Mouse (Mus musculus) CD8-positive naive resting alpha-beta T cell, adult 57 days (primary cell): ENCODE measurements around the gene Mettl14. TPM values are rescaled to one million over a fixed set of nuclear protein-coding genes. Genes with fewer than 3 reads are reported as not detected.

Experiments
- total RNA-seq: library from RNA; stranded (reverse); gene quantifications from one replicate; pipeline ENCODE4 v1.2.4, GENCODE M21; 2023

Gene Mettl14
- total RNA-seq: 22.8 TPM

DNA sequence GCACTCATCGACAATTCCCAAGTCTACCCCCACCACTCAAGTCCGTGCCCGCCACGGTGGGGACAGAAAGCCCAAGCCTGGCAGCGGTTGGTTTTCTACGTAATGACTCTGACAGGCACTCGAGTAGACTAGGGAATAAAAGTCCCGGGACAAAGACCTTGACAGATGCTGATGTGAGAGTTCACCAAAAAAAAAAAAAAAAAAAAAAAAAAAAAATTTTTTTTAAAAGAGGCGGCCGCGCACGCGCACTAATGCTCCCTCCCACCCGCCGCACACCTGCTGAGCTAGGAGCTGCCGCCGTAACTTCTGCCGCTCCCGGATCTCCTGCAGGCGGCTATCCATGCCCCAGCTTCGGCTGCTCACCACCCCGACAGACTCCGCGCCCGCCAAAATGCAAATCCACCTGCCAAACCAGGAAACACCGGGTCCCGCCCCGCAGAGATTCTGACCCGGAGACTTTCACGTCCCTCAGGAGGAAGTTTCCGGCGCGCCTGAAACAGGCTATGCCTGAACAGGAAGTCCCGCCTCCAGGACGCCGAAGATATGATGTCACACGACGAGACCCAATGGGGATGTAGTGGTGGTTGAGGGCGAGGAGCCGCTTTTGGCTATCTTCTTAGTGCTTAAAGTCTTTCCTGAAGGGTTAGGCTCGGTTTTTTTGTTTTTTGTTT, at the start of gene Mettl14:
Mettl14 (minus strand) TSS at position 623 of the 671 bp plus-strand sequence.

Other genes with a start within 250 kb of the Mettl14 start
- gene Synpo2, start 150.0 kb downstream of the Mettl14 start, total RNA-seq: 1.8 TPM
- 21.1 TPM for gene Sec24d, start 118.7 kb downstream of the Mettl14 start, total RNA-seq
- 32.3 TPM for gene Prss12, start 60.8 kb upstream of the Mettl14 start, total RNA-seq